Mouse (Mus musculus): ENCODE measurements around the gene March1.

- TF ChIP-seq POLR2A (IDR thresholded peaks at IDR 0.05; ENCODE audit: control insufficient read depth, extremely low read depth, insufficient read depth, low read length, poor library complexity) (no peak), CTCF (IDR thresholded peaks at IDR 0.05; ENCODE audit: borderline replicate concordance, control insufficient read depth, extremely low read depth, insufficient read depth, low read length, poor library complexity) (no peak)
These were observed 612.2 kb downstream of the March1 start for GRCm38 (mm10) chr8:66229931-66230330.
